Mouse (Mus musculus) thymus, adult 2 months (tissue): Measurements from ENCODE around the gene Gpr156.

Experiments used
- CTCF ChIP-seq: fragments of 200-500 bp; IDR thresholded peaks from 2 replicates; pipeline ENCODE4 v1.5.1; 2012; ENCODE audit warnings: mild to moderate bottlenecking, control low read depth, low read length, moderate library complexity, borderline replicate concordance; ENCODE audit not compliant: control insufficient read depth, poor library complexity, insufficient read depth; ENCODE audit errors: extremely low read depth
- POLR2A ChIP-seq: fragments of 200-500 bp; IDR thresholded peaks from 2 replicates; pipeline ENCODE4 v1.6.1; 2012; ENCODE audit warnings: mild to moderate bottlenecking, low read length, control low read depth, moderate library complexity; ENCODE audit not compliant: control insufficient read depth, poor library complexity, insufficient read depth; ENCODE audit errors: extremely low read depth

DNA sequence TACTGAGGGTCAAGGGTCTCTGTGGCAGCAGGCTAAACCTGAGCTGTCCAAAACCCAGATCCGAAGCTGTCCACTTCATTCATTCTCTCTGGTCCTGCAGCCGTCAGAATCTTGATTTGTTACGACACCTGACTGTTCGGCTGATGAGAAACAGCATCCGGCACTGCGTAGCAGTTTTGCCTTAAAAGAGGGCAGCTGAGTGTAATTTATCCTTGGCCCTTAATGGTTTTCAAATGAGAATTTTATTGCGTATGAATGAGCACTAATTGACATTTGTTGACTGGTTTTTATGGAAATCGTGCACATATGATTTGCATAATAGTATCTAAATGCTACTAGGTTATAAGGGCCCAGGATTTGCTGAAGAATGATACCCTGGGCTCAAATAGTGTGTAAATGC, 21.0 kb downstream of the Gpr156 start:
- no peak for TF ChIP-seq POLR2A
- TF ChIP-seq CTCF, result no peak
